Mouse (Mus musculus): ENCODE measurements around the gene Adssl1. TPM values are rescaled to one million over a fixed set of nuclear protein-coding genes. Genes with fewer than 3 reads are reported as not detected.

The Adssl1 gene
- total and polyA plus RNA-seq, 3 experiments: 10.7 to 39.1 (median 11.0) TPM

DNA sequence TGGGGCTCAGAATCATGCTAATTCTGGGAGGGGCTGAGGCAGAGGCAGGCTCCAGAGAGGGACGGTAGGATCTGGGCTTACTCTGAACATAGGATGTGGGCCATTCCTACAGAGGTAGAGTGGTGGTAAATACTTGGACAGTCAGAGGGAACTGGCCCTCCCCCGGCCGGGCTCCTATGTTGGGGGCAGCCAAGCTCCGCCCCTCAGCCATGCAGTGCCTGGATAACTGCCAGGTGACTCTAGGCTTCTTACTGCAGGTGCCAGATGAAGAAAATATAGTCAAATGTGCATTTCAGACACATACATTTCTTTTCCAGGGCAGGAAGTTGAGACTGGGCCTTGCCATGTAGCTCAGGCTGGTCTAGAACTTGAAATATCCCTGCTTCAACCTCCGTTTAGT, 57.2 kb downstream of the Adssl1 start:
- DNase-seq: peak; percentile 74

DNA sequence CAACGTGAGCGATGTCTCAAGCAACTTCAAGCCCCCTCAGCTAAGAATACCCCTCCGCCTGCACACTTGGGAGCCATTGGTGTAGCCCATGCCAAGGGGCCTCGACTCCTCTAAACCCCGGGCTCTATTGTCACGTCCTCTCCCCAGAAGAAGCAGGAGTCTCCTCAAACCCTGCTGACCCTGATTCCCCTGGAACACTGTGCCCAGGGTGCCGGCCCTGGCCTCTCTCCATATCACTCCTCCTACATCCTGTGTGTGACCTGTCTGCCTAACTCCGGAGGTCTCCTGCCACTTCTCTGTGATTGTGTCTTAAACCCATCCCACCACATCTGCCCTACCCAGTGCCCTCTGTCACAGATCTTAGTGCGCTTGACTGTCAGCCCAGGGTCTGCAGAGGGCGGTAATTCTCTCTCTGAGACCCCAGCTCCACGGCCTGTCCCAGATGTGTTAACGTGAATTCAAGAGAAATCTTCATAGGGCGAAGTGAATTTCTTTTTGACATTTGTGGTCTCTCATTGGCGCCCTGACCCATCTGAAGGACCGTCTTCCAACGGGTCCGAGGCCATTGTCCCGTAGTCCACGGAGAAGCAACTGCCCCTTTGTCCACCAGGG, 58.2 kb downstream of the Adssl1 start:
- DNase-seq: no peak

- DNase-seq: peak; percentile 87
Measured at GRCm38 (mm10) chr12:112678555-112679026, 58.7 kb downstream of the Adssl1 start, which contains the start of gene Zbtb42. Zbtb42 (plus strand) TSS chr12:112678828.

GRCm38 (mm10) chr12:112679027-112679996, 59.5 kb downstream of the Adssl1 start:
- DNase-seq: peak; percentile 44

DNA sequence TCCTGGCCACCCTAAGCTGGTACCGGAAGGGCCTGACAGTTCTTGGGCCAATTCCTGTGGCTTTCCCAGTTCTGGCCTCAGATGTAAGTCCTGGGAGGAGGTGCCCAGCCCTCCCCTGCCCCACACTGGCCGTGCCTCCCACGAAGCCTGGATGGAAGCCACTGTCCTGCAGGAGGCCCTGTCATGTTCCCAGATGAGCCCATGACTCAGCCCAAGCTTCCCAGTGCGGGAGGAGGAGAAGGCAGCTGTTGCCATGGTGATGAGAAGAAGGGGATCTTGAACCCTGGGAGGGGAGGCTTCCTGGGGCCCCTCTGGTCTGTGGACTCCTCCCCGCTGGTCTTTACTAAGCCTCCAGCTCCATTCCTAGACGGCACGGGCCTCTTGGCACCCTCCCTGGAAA, 63.5 kb downstream of the Adssl1 start:
- DNase-seq: no peak

DNA sequence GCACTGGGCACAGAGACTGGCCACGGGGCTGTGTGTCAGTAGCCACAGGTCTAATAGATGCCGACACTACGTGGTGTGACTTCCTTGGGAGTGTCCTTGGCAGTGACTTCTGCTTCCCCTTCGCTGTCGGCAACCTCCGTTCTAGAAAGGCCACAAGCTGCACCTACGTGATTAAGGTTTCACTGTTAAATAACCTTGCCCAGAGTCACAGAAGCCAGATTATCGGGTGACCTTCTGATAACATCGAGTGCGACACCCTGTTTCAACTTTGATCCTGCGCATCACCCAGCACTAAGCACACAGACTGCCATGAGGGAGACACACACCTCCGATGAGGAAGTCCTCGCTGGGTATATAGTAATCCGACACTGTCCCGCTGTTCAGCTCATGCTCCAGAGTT, 68.6 kb downstream of the Adssl1 start:
- no peak for DNase-seq

Small RNA genes lying within 50 kb of the gene (microRNA-seq; reads per million reads assigned to microRNA genes)
- gene Mir6939: 0 to 2.0 reads per million in 2 experiments

Other genes starting within 250 kb of the Adssl1 start
- gene A530016L24Rik, start 130.6 kb upstream of the Adssl1 start, total RNA-seq (2021): 10 to 100 TPM; 40.0 to 45.4 TPM
- gene A530016L24Rik, start 130.6 kb upstream of the Adssl1 start, polyA plus RNA-seq (2012; rRNA removed): 61.5 and 92.3 TPM in 2 replicates
- gene Tmem179, start 103.3 kb upstream of the Adssl1 start, total RNA-seq (2021): 10 to 100 TPM in 1 of 2 experiments, 1 to 10 TPM in 1; 2.7 to 10.5 TPM
- gene Tmem179, start 103.3 kb upstream of the Adssl1 start, polyA plus RNA-seq (2012; rRNA removed): 6.1 and 8.8 TPM in 2 replicates
- gene Inf2, start 31.3 kb upstream of the Adssl1 start, total RNA-seq (2021): 10 to 100 TPM; 20.7 to 40.6 TPM
- gene Inf2, start 31.3 kb upstream of the Adssl1 start, polyA plus RNA-seq (2012; rRNA removed): 45.0 and 47.9 TPM in 2 replicates
- 10 to 100 TPM; 23.6 to 53.6 TPM for gene Siva1, start 24.6 kb downstream of the Adssl1 start, total RNA-seq (2021)
- gene Siva1, start 24.6 kb downstream of the Adssl1 start, polyA plus RNA-seq (2012; rRNA removed): 49.1 and 67.3 TPM in 2 replicates
- 100 to 1,000 TPM; 267 to 369 TPM for gene Akt1, start 54.8 kb downstream of the Adssl1 start, total RNA-seq (2021)
- 291 and 463 TPM in 2 replicates for gene Akt1, start 54.8 kb downstream of the Adssl1 start, polyA plus RNA-seq (2012; rRNA removed)
- 10 to 100 TPM in 1 of 2 experiments, 1 to 10 TPM in 1; 5.5 to 15.8 TPM for gene Zbtb42, start 58.8 kb downstream of the Adssl1 start, total RNA-seq (2021)
- 25.5 and 32.6 TPM in 2 replicates for gene Zbtb42, start 58.8 kb downstream of the Adssl1 start, polyA plus RNA-seq (2012; rRNA removed)
- gene Cep170b, start 100.4 kb downstream of the Adssl1 start, total RNA-seq (2021): 10 to 100 TPM; 48.8 to 52.1 TPM
- 49.0 and 52.5 TPM in 2 replicates for gene Cep170b, start 100.4 kb downstream of the Adssl1 start, polyA plus RNA-seq (2012; rRNA removed)
- gene Pld4, start 140.6 kb downstream of the Adssl1 start, total RNA-seq (2021): 10 to 100 TPM; 10.1 to 13.0 TPM
- gene Pld4, start 140.6 kb downstream of the Adssl1 start, polyA plus RNA-seq (2012; rRNA removed): 28.0 and 29.5 TPM in 2 replicates
- 10 to 100 TPM in 1 of 2 experiments, 1 to 10 TPM in 1; 3.6 to 10.0 TPM for gene Ahnak2, start 182.6 kb downstream of the Adssl1 start, total RNA-seq (2021)
- gene Ahnak2, start 182.6 kb downstream of the Adssl1 start, polyA plus RNA-seq (2012; rRNA removed): 1.7 and 2.2 TPM in 2 replicates
- gene Clba1, start 188.9 kb downstream of the Adssl1 start, total RNA-seq (2021): 10 to 100 TPM in 1 of 2 experiments, 1 to 10 TPM in 1; 4.1 to 14.3 TPM
- gene Clba1, start 188.9 kb downstream of the Adssl1 start, polyA plus RNA-seq (2012; rRNA removed): 10.2 and 12.4 TPM in 2 replicates
- gene Cdca4, start 209.4 kb downstream of the Adssl1 start, total RNA-seq (2021): 10 to 100 TPM; 11.0 to 13.0 TPM
- gene Cdca4, start 209.4 kb downstream of the Adssl1 start, polyA plus RNA-seq (2012; rRNA removed): 8.1 and 9.4 TPM in 2 replicates
- gene Gpr132, start 248.2 kb downstream of the Adssl1 start, total RNA-seq (2021): under 1 TPM; 0.26 to 0.59 TPM
- gene Gpr132, start 248.2 kb downstream of the Adssl1 start, polyA plus RNA-seq (2012; rRNA removed): 1.3 TPM in 2 replicates

Data from adrenal gland, adult 2 months (tissue).